Mouse (Mus musculus): ENCODE measurements around the gene Trim13.
A peak's percentile ranks its signal among the peaks of the same experiment; 100 is the strongest.

The Trim13 gene

DNA sequence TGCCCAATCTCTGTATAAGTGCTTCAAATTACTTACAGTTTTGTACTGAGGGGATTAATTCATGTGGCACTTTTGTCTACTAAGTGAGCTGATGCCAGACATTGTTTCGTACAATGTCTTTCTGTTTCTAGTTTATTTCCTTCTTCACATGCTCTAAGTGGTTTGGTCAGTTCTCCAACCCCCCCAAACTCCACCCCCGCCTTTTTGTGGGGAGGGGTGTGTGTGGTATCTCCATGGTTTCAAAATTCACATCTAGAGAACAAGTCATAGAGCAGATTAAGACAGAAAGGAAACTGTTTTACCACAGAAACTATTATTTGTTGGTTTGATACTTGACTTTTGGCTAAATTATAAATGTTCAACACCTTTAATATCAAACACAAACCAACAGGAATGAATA, 22.3 kb downstream of the Trim13 start:
- no peak for DNase-seq

DNA sequence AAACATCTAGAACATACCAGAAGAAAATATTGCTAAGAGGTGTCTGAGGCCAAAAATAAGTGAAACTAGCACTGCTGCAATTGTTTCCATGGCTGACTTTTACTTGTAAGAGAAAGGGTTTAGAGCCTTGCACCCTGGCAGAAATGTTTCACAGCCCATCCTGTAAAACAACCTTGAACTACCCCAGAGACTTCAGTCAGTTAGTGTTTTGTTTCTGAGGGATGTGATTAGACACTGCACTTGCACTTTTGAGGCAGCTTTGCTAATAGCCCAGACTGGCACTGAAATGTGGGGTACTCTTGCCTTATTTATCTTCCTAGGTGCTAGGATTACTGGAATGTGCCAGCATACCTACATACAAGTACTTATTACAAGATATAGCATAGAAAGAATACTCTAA, 37.9 kb downstream of the Trim13 start:
- no peak for DNase-seq

DNA sequence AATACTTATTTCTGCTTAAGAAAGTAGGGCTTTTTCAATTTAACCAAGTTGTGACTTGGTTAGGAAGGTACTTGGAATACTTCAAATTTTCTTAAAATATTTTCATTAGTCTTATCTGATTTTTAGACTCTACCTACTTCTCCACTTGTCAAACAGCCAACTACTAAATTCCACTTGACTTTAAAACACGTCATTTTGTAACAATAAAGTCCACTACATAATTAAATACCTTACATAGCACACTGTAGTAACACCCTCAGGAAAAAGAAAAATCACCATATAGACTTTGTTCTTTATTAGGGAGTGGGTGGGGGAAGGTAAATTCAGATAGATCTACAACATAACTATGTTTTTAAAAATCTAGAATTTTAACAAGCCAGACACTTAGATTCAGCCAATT, 44.6 kb downstream of the Trim13 start:
- DNase-seq, result no peak

DNA sequence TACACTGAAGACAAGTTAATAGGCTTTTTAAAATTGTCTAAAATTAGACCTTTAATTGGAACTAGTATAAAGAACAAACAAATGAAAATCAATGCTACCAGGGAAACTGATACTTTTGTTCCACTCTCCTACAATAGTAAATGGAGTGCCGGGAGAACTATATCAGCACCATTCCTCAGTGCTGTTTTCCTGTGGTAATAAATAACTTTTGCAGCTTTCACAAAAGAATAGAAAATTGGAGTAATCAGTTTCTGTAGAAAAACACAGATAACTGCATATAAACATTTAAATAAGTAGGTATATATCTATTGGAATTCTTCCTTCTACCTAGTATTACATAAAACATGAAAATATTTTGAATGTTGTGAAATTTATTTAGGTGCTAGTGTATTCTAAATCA, 47.5 kb downstream of the Trim13 start:
- no peak for DNase-seq

DNA sequence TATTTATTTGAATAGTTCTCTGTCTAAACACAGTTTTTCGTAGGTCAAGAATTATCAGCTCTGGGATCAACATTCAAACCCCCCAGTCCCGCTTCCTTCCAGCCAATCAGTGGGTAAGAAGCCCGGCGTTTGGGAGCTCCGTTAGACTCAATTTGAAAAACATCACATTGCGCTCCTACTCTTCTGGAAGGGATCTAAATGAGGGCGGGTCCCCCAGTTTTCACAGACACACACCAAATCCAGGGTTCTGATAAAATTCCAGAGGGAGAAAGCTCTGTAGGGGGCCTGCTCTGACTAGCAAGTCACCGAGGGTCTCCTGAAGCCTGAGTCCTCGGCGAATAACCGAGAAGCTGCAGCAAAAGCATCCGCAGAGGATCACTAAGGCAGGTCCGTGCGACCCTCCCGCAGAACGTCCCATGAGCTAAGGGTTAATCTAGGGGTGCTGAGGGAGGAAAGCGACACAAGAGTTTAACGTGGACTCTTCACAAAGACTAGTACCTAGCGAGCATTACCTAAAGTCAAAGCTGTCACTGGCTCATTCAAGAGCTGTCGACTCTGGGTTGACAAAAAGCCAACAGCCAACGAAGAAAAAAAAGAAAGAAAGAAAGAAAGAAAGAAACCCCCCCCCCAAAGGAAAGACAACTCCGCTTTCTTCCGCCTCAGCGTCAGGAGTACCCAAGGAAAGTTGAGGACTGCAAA, 49.3 kb downstream of the Trim13 start:
- peak; percentile 50 for DNase-seq

- DNase-seq, result peak; percentile 81
These were observed 50.0 kb downstream of the Trim13 start for GRCm38 (mm10) chr14:61647881-61648684.

DNA sequence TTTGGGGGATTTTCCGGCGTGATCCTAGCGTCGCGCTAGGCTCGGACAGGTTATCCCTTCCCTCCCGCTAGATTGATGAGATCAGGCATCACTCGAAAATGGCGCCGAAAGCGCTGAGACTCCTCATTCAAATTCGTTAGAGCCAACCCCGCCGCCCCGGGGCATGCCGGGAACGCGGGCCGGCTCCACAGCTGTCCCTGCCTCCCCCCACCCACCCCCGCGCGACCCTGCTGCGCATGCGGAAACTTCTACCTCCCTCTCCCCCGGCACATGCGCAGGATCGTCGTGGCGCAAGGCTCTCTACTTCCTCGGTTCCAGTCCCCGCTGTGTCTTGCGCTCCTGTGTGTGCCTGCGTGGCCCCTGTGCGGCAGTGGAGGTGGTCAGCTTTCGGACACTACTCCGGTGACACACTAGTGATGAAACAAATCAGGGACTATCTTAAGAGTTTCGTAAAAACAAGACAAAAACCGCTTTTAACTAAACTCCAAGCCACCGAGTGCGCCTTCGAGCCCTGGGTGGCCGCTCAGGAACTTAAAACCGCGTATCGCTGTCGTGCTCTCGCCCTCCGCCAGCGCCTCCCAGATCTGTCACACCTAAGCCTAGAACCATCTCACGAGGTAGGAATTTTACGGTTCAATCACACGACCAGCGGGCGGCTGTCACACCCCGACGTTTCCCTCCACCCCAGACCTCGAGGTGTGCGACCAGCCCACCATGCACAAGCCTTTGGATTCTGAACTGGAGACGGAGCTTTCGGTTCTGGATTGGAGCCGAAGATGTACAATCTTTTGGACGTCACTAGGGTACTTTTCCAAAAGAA, 50.8 kb downstream of the Trim13 start:
- peak; percentile 97 for DNase-seq

DNA sequence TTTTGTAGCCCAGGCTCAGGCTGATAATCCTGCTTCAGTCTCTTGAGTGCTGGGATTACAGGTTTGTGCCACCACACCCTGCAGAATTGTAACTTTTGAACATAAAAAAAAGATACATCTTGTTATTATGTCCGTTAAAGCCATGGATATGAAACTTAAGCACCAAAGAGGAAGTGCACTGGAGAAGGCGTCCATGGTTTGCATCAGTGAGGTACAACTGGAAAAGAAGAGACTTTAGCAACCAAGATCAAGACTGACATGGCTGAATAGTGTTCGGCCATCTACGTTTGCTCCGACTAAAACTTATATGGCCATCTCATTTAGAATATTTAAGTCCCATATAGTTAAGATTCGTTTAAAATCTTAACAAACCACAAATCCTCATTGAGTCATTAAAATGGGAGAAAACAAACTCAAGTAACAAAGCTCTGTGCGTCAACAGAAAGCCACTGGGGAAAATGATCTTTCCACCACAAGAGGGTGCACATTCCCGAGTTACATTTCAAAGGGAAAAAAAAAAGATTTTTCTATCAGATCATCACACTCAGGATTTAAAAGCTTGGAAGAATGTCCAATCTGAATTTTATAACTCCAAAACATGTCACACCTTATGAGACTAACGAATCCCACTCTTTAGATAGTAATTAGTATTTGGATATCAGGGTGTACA, 52.4 kb downstream of the Trim13 start:
- peak; percentile 73 for DNase-seq
